Mouse (Mus musculus) neural tube, embryonic 12.5 days (tissue): Measurements from ENCODE around the gene Rflnb. TPM values are rescaled to one million over a fixed set of nuclear protein-coding genes. Genes with fewer than 3 reads are reported as not detected.

Source experiments
- ATAC-seq: fragments of 200-750 bp; cut with Nextera tagmentation; 2 replicates; pipeline ENCODE4 v1.8.0; 2017; ENCODE audit warnings: low read depth, mild to moderate bottlenecking, moderate TSS enrichment, moderate library complexity; ENCODE audit not compliant: low FRiP score
- H3K27ac ChIP-seq: fragments of 300-500 bp; sonication (generic); 2 replicates; pipeline ENCODE4 v1.5.1; 2016
- H3K27me3 ChIP-seq: fragments of 300-500 bp; sonication (generic); replicated peaks from 2 replicates; pipeline ENCODE4 v1.6.1; 2016; ENCODE audit warnings: mild to moderate bottlenecking
- H3K36me3 ChIP-seq: fragments of 300-500 bp; sonication (generic); 2 replicates; pipeline ENCODE4 v1.6.1; 2016; ENCODE audit warnings: mild to moderate bottlenecking
- H3K4me1 ChIP-seq: fragments of 300-500 bp; sonication (generic); 2 replicates; pipeline ENCODE4 v1.6.1; 2016
- H3K4me2 ChIP-seq: fragments of 300-500 bp; sonication (generic); replicated peaks from 2 replicates; pipeline ENCODE4 v1.6.1; 2016; ENCODE audit warnings: mild to moderate bottlenecking
- H3K4me3 ChIP-seq: fragments of 300-500 bp; sonication (generic); 2 replicates; pipeline ENCODE4 v1.5.1; 2016
- H3K9ac ChIP-seq: fragments of 300-500 bp; sonication (generic); 2 replicates; pipeline ENCODE4 v1.6.1; 2016; ENCODE audit warnings: mild to moderate bottlenecking
- H3K9me3 ChIP-seq: fragments of 300-500 bp; sonication (generic); 2 replicates; pipeline ENCODE4 v1.6.1; 2016; ENCODE audit warnings: mild to moderate bottlenecking
- WGBS: fragments of 180-500 bp; shearing (Covaris S2); methylation state at CpG from one replicate; pipeline ENCODE4 v1.1.7; 2016; 5-methylcytosine and 5-hydroxymethylcytosine counted together
- polyA plus RNA-seq: library from polyadenylated mRNA; unstranded; fragments of >200 nt; fragmentation: Nextera tagmentation; extraction: Ambion mirVana; gene quantifications from 2 replicates; pipeline ENCODE4 v1.2.1, GENCODE M21; 2016

The Rflnb gene
- polyA plus RNA-seq, 1 experiment from 2014 or later, result 23.6 TPM

DNA sequence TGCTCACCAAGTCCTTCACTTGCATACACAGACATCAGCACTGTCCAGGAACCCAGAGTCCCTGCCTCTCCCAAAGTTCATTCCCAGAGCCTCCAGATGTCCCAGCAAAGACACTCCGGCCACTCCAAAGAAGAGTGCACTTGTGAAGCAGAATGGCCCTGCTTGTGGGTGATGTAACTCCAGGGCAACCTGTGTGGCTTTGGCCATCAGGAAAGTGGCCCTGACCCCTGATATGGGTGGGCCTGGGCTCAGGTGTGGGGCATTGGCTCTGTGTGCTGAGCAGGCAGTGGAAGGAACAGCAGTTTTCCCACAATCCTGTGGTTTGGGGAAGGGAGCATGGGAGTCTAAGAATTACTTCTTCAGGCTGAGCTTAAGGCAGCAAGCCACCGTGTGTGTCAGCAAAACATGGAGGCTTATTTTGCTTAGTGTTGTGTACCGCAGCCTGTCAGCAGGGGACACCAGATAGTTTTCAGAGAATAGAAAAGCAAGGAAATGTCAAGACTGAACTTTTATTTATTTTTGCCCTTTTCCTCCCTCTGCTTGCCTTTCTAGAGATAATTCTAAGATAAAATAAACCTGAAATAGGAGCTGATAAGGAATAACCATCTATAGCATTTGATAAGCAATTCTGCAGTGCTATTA, 26.2 kb downstream of the Rflnb start:
- Histone ChIP-seq H3K4me2 (no peak overlapping the region), H3K9ac (no peak overlapping the region), H3K36me3 (no peaks in the 10 kb centered on the region), H3K4me3 (no peak overlapping the region), H3K4me1 (peaks cover 8% of the 10 kb centered on the region; the same call in 1 of the 2 replicates), H3K27me3 (peaks cover 12% of the 10 kb centered on the region; the same call in 1 of the 2 replicates), H3K9me3 (no peaks in the 10 kb centered on the region), H3K27ac (no peak overlapping the region)
- WGBS, result 66% methylated on average over 3 of the region's 3 CpGs
- ATAC-seq, result no peak

DNA sequence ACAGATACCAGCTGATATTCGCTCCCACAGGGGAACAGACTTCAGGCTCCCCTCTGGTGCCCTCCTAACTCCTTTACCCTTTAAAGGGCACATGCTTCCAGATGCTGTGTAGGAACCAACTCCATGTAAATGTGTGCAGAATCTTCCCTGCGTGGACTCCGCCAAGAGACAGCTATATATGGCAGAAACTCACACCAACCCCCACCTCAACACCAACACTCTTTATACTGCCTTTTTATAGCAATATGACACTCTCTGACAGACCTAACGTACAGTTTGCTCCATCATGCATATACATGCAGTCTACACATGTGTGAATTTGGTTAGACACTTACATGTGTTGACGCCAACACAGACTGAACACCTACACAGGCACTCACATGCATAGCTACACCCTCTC, 26.9 kb downstream of the Rflnb start:
- H3K9me3 ChIP-seq, result no peaks in the 10 kb centered on the region
- H3K27ac ChIP-seq, result no peak overlapping the region
- no peak overlapping the region for H3K4me2 ChIP-seq
- H3K4me1 ChIP-seq, result peaks cover 8% of the 10 kb centered on the region; the same call in 1 of the 2 replicates
- ATAC-seq, result no peak
- H3K36me3 ChIP-seq, result no peaks in the 10 kb centered on the region
- no peak overlapping the region for H3K4me3 ChIP-seq
- peaks cover 12% of the 10 kb centered on the region; the same call in 1 of the 2 replicates for H3K27me3 ChIP-seq
- H3K9ac ChIP-seq, result no peak overlapping the region
- WGBS, result 89% methylated on average over 5 of the region's 5 CpGs

DNA sequence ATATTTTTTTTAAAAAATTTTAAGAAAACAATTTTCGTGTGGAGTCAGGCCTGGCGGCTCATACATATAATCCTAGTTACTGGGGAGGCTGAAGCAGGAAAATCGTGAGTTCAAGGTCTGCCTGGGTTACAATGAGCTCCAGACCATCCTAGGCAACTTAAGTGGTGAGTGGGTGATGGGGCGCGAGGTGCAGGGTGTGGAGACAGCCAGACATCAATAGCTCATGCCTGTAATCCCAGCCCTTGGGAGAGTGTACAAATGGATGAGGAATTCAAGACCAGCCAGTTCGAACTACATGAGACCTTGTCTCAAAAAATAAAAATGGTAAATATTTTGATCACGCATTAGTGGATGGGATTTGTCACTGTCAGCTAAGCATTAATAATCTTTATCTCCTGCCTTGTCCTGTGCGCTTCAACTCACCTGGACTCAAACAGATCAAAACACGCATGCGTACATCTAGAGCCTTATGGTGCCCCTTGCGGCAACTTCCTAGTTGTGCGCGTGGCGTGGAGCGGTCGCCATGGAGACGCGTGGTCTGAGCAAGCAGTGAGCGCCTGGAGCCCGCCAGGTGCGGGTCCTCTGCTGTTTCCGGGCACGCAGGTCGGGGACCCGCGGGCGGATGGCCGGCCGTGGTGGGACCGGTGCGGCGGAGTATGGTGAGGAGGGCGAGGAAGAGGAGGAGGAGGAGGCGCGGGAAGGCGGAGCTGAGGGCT, 28.0 kb downstream of the Rflnb start, which contains the start of gene 1700016K19Rik:
TSS of gene 1700016K19Rik (plus strand) at position 473 of the 716 bp plus-strand sequence.
- Histone ChIP-seq H3K9ac (peak within 1 kb of the TSS; percentile 52), H3K4me1 (peaks cover 8% of the 10 kb centered on the region; the same call in 1 of the 2 replicates), H3K27me3 (peaks cover 12% of the 10 kb centered on the region; the same call in 1 of the 2 replicates), H3K4me2 (peak within 1 kb of the TSS; percentile 93), H3K4me3 (peak within 1 kb of the TSS; percentile 54), H3K9me3 (no peaks in the 10 kb centered on the region), H3K27ac (no peak within 1 kb of the TSS), H3K36me3 (no peaks in the 10 kb centered on the region)
- WGBS, result 13% methylated on average over 36 of the region's 36 CpGs
- peak; percentile 50 for ATAC-seq

DNA sequence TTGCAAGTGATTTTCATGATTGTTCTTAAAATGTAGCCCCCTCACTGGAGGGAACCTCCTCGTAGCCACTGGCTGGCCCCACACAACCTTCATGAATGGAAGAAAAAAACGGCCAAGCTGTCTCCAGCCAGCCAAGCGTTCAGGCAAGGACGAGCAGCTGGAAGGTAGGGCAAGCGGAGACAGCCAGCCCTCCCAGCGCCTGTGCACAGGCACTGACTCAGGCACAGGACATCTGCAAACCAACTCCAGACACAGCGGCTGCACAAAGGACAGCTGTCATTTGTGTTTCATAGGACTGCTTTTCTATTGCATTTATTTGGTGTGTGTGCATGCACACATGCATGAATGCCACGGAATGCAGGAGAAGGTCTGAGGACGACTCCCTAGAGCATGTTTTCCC, 33.2 kb downstream of the Rflnb start:
- ATAC-seq, result no peak
- Histone ChIP-seq H3K9me3 (no peaks in the 10 kb centered on the region), H3K27ac (no peak overlapping the region), H3K36me3 (no peaks in the 10 kb centered on the region), H3K4me2 (no peak overlapping the region), H3K9ac (no peak overlapping the region), H3K27me3 (no peaks in the 10 kb centered on the region), H3K4me1 (0 out of 2 replicates have a peak, but pooled peaks cover under 1% of the 10 kb centered on the region), H3K4me3 (no peak overlapping the region)
- 62% methylated on average over 9 of the region's 9 CpGs for WGBS

DNA sequence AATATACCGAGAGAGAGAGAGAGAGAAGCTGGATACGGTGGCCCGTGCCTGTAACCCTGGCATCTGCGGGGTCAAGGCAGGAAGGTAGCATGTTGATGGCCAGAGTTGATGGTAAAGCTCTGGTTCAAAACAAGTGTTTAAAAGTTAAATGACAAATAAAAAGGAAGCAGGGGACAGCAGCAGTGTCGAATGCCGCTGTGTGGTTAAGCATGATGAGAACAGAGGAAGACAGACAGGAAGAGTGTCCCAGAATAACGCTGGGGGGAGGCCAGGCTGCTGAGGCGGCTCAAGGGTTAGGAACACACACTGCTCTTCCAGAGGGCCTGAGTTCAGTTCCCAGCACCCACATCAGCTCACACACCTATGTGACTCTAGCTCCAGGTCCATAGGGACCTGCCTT, 35.1 kb downstream of the Rflnb start:
- Histone ChIP-seq H3K27ac (no peak overlapping the region), H3K4me1 (no peaks in the 10 kb centered on the region), H3K36me3 (no peaks in the 10 kb centered on the region), H3K4me3 (no peak overlapping the region), H3K27me3 (no peaks in the 10 kb centered on the region), H3K9me3 (no peaks in the 10 kb centered on the region), H3K9ac (no peak overlapping the region), H3K4me2 (no peak overlapping the region)
- no peak for ATAC-seq
- 92% methylated on average over 8 of the region's 8 CpGs for WGBS

DNA sequence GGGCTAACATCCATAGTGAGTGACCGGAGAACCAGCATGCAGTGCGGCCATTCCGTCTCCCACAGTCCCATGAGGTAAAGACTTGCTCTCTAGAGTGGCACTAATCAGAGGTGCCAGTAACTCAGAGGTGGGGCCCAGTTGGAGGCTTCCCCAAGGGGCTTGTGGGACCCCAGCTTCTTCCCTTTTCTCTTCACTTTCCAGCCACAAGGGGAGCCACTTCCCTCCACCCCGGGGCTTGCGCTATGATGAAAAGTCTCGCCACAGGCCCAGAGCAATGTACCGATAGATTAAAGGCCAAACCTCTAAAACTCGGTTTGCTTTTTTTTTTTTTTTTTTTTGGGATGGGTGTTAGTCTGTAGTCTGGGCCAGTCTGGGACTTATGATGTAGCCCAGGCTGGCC, 35.7 kb downstream of the Rflnb start:
- 89% methylated on average over 8 of the region's 8 CpGs for WGBS
- no peaks in the 10 kb centered on the region for H3K36me3 ChIP-seq
- H3K4me3 ChIP-seq, result no peak overlapping the region
- H3K27me3 ChIP-seq, result no peaks in the 10 kb centered on the region
- no peak overlapping the region for H3K27ac ChIP-seq
- H3K4me1 ChIP-seq, result no peaks in the 10 kb centered on the region
- no peak overlapping the region for H3K4me2 ChIP-seq
- no peaks in the 10 kb centered on the region for H3K9me3 ChIP-seq
- no peak overlapping the region for H3K9ac ChIP-seq
- ATAC-seq, result no peak

DNA sequence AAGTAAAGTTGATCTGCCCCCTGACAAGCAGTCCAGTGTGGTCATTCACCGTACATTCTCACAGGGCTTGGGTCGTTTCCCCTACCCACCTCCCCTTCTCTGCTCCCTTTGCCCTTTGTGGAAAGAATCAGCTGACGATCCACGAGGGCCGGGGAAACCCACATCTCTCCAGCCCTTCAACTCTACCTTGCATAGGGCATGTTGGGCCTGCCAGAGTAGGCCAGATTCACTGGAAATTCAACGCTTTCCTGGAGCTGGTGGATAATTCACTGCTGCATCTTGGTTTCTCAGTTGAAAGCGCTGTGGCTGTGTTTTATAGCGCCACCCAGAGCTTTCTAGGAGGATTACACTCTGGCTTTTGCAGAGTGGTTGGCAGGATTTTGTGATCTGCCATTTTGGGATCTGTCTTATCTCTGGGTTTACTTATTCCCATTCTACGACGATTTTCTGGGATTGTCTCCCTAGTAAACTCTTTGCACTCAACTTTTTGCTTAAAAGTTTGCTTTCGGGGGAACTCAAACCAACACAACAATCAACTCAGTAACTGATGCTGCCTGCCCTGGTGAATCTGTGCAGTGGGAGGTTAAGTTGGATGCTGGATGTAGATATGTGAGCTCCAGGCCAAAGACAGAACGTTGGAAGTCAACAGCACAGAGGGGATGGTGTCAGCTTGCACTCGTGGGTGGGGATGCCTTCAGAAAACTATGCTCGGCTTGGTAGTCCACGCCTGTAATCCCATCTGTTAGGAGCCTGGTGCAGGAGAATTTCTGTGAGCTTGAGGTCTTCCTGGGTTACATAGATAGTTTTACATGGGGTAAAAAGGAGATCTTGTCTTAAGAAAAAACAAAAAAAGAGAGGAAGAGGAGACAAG, 36.4 kb downstream of the Rflnb start:
- no peak overlapping the region for H3K4me3 ChIP-seq
- H3K36me3 ChIP-seq, result no peaks in the 10 kb centered on the region
- no peak overlapping the region for H3K27ac ChIP-seq
- 80% methylated on average over 15 of the region's 15 CpGs for WGBS
- no peak for ATAC-seq
- no peaks in the 10 kb centered on the region for H3K9me3 ChIP-seq
- H3K4me1 ChIP-seq, result no peaks in the 10 kb centered on the region
- no peaks in the 10 kb centered on the region for H3K27me3 ChIP-seq
- H3K9ac ChIP-seq, result no peak overlapping the region
- H3K4me2 ChIP-seq, result no peak overlapping the region

DNA sequence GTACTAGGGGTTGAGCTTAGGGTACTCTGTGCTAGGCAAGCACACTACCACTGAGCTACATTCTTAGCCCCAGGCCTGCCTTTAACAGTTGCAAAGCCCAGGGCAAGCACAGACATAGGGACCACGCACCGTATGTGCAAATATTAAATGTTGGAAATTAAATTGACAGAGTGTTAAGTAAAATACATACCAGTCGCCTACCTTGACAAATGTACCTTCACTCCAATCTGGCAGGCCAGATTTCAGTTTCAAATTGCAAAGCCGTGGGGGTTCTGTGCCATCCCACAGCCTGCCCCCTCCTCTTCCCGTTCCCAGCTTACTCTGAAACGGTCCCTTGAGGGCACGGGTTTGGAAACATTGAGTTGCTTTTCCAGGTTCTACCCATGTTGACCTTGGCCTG, 41.6 kb downstream of the Rflnb start:
- Histone ChIP-seq H3K27me3 (no peaks in the 10 kb centered on the region), H3K4me1 (no peaks in the 10 kb centered on the region), H3K36me3 (no peaks in the 10 kb centered on the region), H3K4me3 (no peak overlapping the region), H3K4me2 (no peak overlapping the region), H3K27ac (no peak overlapping the region), H3K9ac (no peak overlapping the region), H3K9me3 (no peaks in the 10 kb centered on the region)
- WGBS, result 71% methylated on average over 7 of the region's 7 CpGs
- no peak for ATAC-seq

DNA sequence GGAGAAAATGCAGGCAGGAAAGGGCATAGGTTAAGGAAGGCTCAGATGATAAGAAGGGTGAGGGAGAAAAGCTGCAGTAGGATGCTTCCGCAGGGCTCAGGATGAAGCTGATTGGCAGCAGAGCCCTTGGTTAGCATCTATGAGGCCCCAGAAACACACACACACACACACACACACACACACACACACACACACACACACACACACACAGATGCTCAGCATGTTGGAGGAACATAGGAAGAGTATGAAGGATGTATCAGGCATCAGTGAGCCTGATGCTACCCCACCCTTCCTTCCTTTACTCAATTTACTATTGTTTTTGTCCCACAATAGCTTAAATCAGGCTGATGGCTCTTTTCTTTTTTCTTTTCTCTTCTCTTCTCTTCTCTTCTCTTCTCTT, 43.0 kb downstream of the Rflnb start:
- Histone ChIP-seq H3K9ac (no peak overlapping the region), H3K4me1 (no peaks in the 10 kb centered on the region), H3K36me3 (no peaks in the 10 kb centered on the region), H3K4me3 (no peak overlapping the region), H3K27me3 (no peaks in the 10 kb centered on the region), H3K4me2 (no peak overlapping the region), H3K27ac (no peak overlapping the region), H3K9me3 (no peaks in the 10 kb centered on the region)
- WGBS, result 82% methylated on average over 1 of the region's 1 CpGs
- ATAC-seq, result no peak

DNA sequence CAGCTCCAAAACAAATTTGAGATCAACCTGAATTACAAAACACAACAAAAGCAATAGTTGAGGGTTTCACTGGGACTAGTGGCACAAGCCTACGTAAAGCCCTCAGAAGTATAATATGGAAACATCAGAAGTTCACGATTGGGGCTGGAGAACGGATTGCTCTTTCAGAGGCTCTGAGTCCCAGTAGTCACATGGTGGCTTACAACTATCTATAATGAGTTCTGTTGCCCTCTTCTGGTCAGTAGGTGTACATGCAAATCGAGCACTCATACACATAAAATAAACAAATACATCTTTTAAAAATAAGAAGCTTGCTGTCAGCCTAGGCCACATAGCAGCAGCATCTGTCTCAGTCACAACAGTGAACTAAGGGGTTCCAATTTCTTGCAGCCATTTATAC, 44.4 kb downstream of the Rflnb start:
- no peaks in the 10 kb centered on the region for H3K36me3 ChIP-seq
- H3K27me3 ChIP-seq, result no peaks in the 10 kb centered on the region
- no peak overlapping the region for H3K9ac ChIP-seq
- no peaks in the 10 kb centered on the region for H3K9me3 ChIP-seq
- no peaks in the 10 kb centered on the region for H3K4me1 ChIP-seq
- ATAC-seq, result no peak
- no peak overlapping the region for H3K4me2 ChIP-seq
- H3K27ac ChIP-seq, result no peak overlapping the region
- WGBS, result 78% methylated on average over 4 of the region's 4 CpGs
- no peak overlapping the region for H3K4me3 ChIP-seq

DNA sequence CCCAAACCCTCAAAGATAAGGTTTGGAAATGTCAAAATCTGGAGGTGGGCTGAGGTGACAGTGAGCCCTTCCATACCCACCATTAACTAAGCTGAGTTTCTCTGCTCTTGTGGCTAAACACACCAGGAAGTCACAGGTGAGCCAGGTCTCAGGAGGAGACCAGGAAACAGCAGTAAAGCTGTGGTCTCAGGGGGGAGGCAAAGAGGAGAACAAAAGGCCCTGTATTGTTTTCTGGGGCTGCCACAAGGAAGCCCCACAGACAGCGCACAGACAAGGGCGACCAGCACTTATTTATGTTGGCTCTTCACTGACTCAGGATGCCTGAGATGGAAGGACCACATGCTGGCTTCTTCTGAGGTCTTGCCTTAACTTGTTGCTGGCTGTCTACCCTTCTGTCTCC, 47.2 kb downstream of the Rflnb start:
- no peak overlapping the region for H3K4me3 ChIP-seq
- H3K27me3 ChIP-seq, result no peaks in the 10 kb centered on the region
- no peaks in the 10 kb centered on the region for H3K4me1 ChIP-seq
- no peak overlapping the region for H3K27ac ChIP-seq
- WGBS, result 27% methylated on average over 2 of the region's 2 CpGs
- H3K36me3 ChIP-seq, result no peaks in the 10 kb centered on the region
- H3K4me2 ChIP-seq, result no peak overlapping the region
- no peak for ATAC-seq
- H3K9me3 ChIP-seq, result no peaks in the 10 kb centered on the region
- no peak overlapping the region for H3K9ac ChIP-seq

DNA sequence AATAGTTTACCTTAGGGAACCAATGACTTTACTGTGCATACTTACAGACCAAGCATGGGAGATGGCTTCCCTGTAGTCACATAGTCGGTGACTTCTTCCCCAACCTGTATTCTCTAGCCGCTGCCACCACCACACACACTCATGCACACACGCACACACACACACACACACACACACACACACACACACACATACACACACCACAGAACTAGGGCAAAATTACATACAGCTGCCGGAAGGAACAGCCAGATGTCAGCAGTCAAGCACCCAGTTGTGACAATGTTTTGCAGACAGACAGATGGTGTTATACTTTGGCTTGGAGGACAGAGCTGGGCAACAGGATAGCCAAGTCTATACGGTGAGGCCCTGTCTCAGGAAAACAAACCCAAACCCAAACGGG, 49.5 kb downstream of the Rflnb start:
- WGBS, result 81% methylated on average over 6 of the region's 6 CpGs
- H3K27ac ChIP-seq, result no peak overlapping the region
- no peak for ATAC-seq

More for the DNA sequence above, 49.5 kb downstream of the Rflnb start:
- H3K4me2 ChIP-seq, result no peak overlapping the region
- no peaks in the 10 kb centered on the region for H3K4me1 ChIP-seq
- no peaks in the 10 kb centered on the region for H3K36me3 ChIP-seq
- no peaks in the 10 kb centered on the region; the same call in 1 of the 2 replicates for H3K27me3 ChIP-seq
- H3K9me3 ChIP-seq, result no peaks in the 10 kb centered on the region
- H3K4me3 ChIP-seq, result no peak overlapping the region
- no peak overlapping the region for H3K9ac ChIP-seq
